Comparison of ENCODE assay signal across 8 mouse cellular contexts in the genomic region with DNA sequence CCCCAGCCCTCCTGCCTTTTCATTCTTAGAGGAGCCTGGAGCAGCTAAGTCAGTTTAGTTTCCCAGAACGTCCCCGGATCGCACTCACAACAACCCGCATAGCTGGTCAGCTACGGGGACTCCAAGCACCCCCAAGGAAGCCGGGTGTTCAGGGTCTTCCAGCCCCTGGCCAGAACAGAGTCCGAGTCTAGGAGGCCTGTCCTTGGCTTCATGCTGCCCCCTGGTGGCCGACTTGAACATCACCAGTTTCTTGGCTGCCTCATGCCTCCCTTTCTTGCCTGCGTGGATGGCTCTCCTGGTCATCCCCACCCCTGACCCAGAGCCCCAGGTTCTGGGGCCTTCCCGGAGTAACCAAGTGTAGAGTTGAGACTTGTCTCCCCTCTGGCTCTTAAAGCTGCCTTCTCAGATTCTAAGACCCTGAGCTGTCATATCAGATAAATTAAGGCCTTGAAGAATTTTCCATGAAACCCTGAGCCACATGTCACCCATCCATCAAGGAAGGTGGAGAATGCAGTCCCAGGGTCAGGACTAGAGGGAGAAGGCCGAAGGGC. TPM values are rescaled to one million over a fixed set of nuclear protein-coding genes. Genes with fewer than 3 reads are reported as not detected.
A peak's percentile ranks its signal among the peaks of the same experiment; 100 is the strongest.
DNase-seq lines count a peak whose midpoint lies in the region; ATAC-seq and TF ChIP-seq lines count a peak whose summit lies in the region.

No protein-coding gene starts in this region.

- no peak for ATAC-seq in heart, embryonic 15.5 days (replicated peaks; ENCODE audit: insufficient number of reproducible peaks, insufficient read depth, low FRiP score, low read depth)
- ATAC-seq in lung, postnatal 0 days = no peak

- H3K9ac ChIP-seq in ES-Bruce4 (ENCODE audit: low read depth, poor library complexity, severe bottlenecking) = 0 out of 2 replicates have a peak overlapping the region, but pooled peaks have one; percentile 69
- no peak overlapping the region for H3K9ac ChIP-seq in heart, embryonic 15.5 days
- H3K9ac ChIP-seq in lung, postnatal 0 days (replicated peaks; ENCODE audit: low read depth) = no peak overlapping the region

- peak overlapping the region; percentile 41 for H3K4me2 ChIP-seq in heart, embryonic 15.5 days
- 0 out of 2 replicates have a peak overlapping the region, but pooled peaks have one; percentile 14 for H3K4me2 ChIP-seq in lung, postnatal 0 days (replicated peaks; ENCODE audit: low read depth, low read length)

- no peak for TF ChIP-seq EP300 in ES-Bruce4 (IDR thresholded peaks at IDR 0.05; ENCODE audit: insufficient read depth, low read depth, low read length)
- no peak for TF ChIP-seq EP300 in lung, postnatal 0 days (IDR thresholded peaks at IDR 0.05)

- H3K36me3 ChIP-seq in ES-Bruce4 (ENCODE audit: control insufficient read depth, insufficient read depth, low read length, poor library complexity, severe bottlenecking) = no peaks in the 10 kb centered on the region
- 0 out of 2 replicates have a peak, but pooled peaks cover 5% of the 10 kb centered on the region for H3K36me3 ChIP-seq in embryonic facial prominence, embryonic 10.5 days (replicated peaks)
- no peaks in the 10 kb centered on the region for H3K36me3 ChIP-seq in heart, embryonic 15.5 days
- no peaks in the 10 kb centered on the region for H3K36me3 ChIP-seq in lung, postnatal 0 days (ENCODE audit: insufficient read depth, low read length)

- TF ChIP-seq POLR2A in ES-Bruce4 (IDR thresholded peaks at IDR 0.05; ENCODE audit: insufficient read depth, low read length) = no peak

- H3K4me3 ChIP-seq in ES-Bruce4 (ENCODE audit: low read depth, low read length) = no peak overlapping the region
- H3K4me3 ChIP-seq in embryonic facial prominence, embryonic 10.5 days = peak overlapping the region; percentile 30; the same call in 1 of the 2 replicates
- no peak overlapping the region for H3K4me3 ChIP-seq in heart, embryonic 15.5 days
- no peak overlapping the region for H3K4me3 ChIP-seq in layer of hippocampus, adult 2 months
- no peak overlapping the region for H3K4me3 ChIP-seq in lung, postnatal 0 days (ENCODE audit: low read depth, low read length)

- WGBS in embryonic facial prominence, embryonic 10.5 days = 33% methylated on average over 11 of the region's 11 CpGs
- 20% methylated on average over 11 of the region's 11 CpGs for WGBS in heart, embryonic 15.5 days
- whole genome bisulfite sequencing in lung, postnatal 0 days = 33% methylated on average over 11 of the region's 11 CpGs

- H3K27me3 ChIP-seq in ES-Bruce4 (ENCODE audit: control insufficient read depth, insufficient read depth, low read length, poor library complexity, severe bottlenecking) = peaks cover 14% of the 10 kb centered on the region
- peaks cover 75% of the 10 kb centered on the region for H3K27me3 ChIP-seq in embryonic facial prominence, embryonic 10.5 days (replicated peaks; ENCODE audit: low read depth, poor library complexity, severe bottlenecking)
- peaks cover under 1% of the 10 kb centered on the region; the same call in 1 of the 2 replicates for H3K27me3 ChIP-seq in heart, embryonic 15.5 days
- no peaks in the 10 kb centered on the region for H3K27me3 ChIP-seq in lung, postnatal 0 days (replicated peaks; ENCODE audit: insufficient read depth, low read length)

- H3K27ac ChIP-seq in ES-Bruce4 (ENCODE audit: insufficient read depth, low read length) = no peak overlapping the region
- peak overlapping the region; percentile 82 for H3K27ac ChIP-seq in embryonic facial prominence, embryonic 10.5 days (replicated peaks)
- peak overlapping the region; percentile 51 for H3K27ac ChIP-seq in heart, embryonic 15.5 days
- no peak overlapping the region for H3K27ac ChIP-seq in layer of hippocampus, adult 2 months
- no peak overlapping the region for H3K27ac ChIP-seq in lung, postnatal 0 days (ENCODE audit: low read length)

- peak; percentile 73 for DNase-seq in adrenal gland, adult 8-10 months
- DNase-seq in embryonic facial prominence, embryonic 10.5 days (ENCODE audit: low spot score) = peak; percentile 88
- DNase-seq in layer of hippocampus, adult 2 months (ENCODE audit: low spot score in 2 of 2) = peak; percentile 59 to 74
- DNase-seq in lung, postnatal 0 days (ENCODE audit: low spot score) = peak; percentile 78
- DNase-seq in right cerebral cortex, postnatal 14 days = peak; percentile 77
- DNase-seq in urinary bladder, postnatal 36 days (ENCODE audit: low spot score in 2 of 2) = peak; percentile 67 to 80

- peak; percentile 92 for TF ChIP-seq CTCF in ES-Bruce4 (IDR thresholded peaks at IDR 0.05; ENCODE audit: low read depth, low read length)
- TF ChIP-seq CTCF in layer of hippocampus, adult 2 months (conservative IDR thresholded peaks at IDR 0.05) = peak; percentile 97
- TF ChIP-seq CTCF in lung, postnatal 0 days (IDR thresholded peaks at IDR 0.05) = peak; percentile 88

- H3K9me3 ChIP-seq in ES-Bruce4 (replicated peaks; ENCODE audit: control insufficient read depth, insufficient read depth, low read length, poor library complexity, severe bottlenecking) = no peaks in the 10 kb centered on the region
- H3K9me3 ChIP-seq in embryonic facial prominence, embryonic 10.5 days = peaks cover 51% of the 10 kb centered on the region
- H3K9me3 ChIP-seq in heart, embryonic 15.5 days (replicated peaks) = no peaks in the 10 kb centered on the region
- no peaks in the 10 kb centered on the region; the same call in 1 of the 2 replicates for H3K9me3 ChIP-seq in lung, postnatal 0 days (ENCODE audit: low read length)

- H3K4me1 ChIP-seq in ES-Bruce4 (ENCODE audit: control insufficient read depth, insufficient read depth, low read length) = peaks cover 5% of the 10 kb centered on the region
- H3K4me1 ChIP-seq in embryonic facial prominence, embryonic 10.5 days = peaks cover 84% of the 10 kb centered on the region
- H3K4me1 ChIP-seq in heart, embryonic 15.5 days (replicated peaks) = peaks cover 50% of the 10 kb centered on the region
- H3K4me1 ChIP-seq in lung, postnatal 0 days (ENCODE audit: insufficient read depth, low read depth, low read length) = peaks cover 3% of the 10 kb centered on the region; the same call in 1 of the 2 replicates

RNA-seq across cellular contexts. Expression of a gene that starts 3.1 kb away (rescaled TPM):
- 23.4 and 24.2 TPM in 2 replicates for polyA plus RNA-seq in ES-Bruce4 (2011; ENCODE audit: insufficient read depth, insufficient read length, low read depth, missing spikeins)
- total RNA-seq in adrenal gland, adult 8-10 months (2022) = 1,000 to 10,000 TPM in 1 of 4 experiments, 100 to 1,000 TPM in 3; 211 to 1,262 (median 590) TPM
- polyA plus RNA-seq in embryonic facial prominence, embryonic 10.5 days (2016; fragmentation: Nextera tagmentation; extraction: Ambion mirVana) = 355 and 407 TPM in 2 replicates
- polyA plus RNA-seq in heart, embryonic 15.5 days (2015; fragmentation: Nextera tagmentation; extraction: Ambion mirVana) = 369 and 534 TPM in 2 replicates
- 1 to 10 TPM; 2.5 to 6.7 TPM for total RNA-seq in layer of hippocampus, adult 2 months (2021)
- 207 and 220 TPM in 2 replicates for polyA plus RNA-seq in lung, postnatal 0 days (2015; fragmentation: Nextera tagmentation; extraction: Ambion mirVana)

RNA-seq across cellular contexts. Expression of a gene that starts 9.6 kb away (rescaled TPM):
- polyA plus RNA-seq in ES-Bruce4 (2011; ENCODE audit: insufficient read depth, insufficient read length, low read depth, missing spikeins) = 4.5 and 5.0 TPM in 2 replicates
- 1 to 10 TPM; 2.7 to 5.5 (median 3.6) TPM for total RNA-seq in adrenal gland, adult 8-10 months (2022)
- polyA plus RNA-seq in embryonic facial prominence, embryonic 10.5 days (2016; fragmentation: Nextera tagmentation; extraction: Ambion mirVana) = 0.26 and 0.96 TPM in 2 replicates
- 0.82 and 1.7 TPM in 2 replicates for polyA plus RNA-seq in heart, embryonic 15.5 days (2015; fragmentation: Nextera tagmentation; extraction: Ambion mirVana)
- total RNA-seq in layer of hippocampus, adult 2 months (2021) = under 1 TPM; 0.29 to 0.54 TPM
- 4.4 and 5.2 TPM in 2 replicates for polyA plus RNA-seq in lung, postnatal 0 days (2015; fragmentation: Nextera tagmentation; extraction: Ambion mirVana)

RNA-seq across cellular contexts. Expression of a gene that starts 39.0 kb away (rescaled TPM):
- polyA plus RNA-seq in ES-Bruce4 (2011; ENCODE audit: insufficient read depth, insufficient read length, low read depth, missing spikeins) = 43.1 and 44.9 TPM in 2 replicates
- 1 to 10 TPM in 2 of 4 experiments, under 1 TPM in 2; 0.49 to 5.2 (median 2.2) TPM for total RNA-seq in adrenal gland, adult 8-10 months (2022)
- polyA plus RNA-seq in embryonic facial prominence, embryonic 10.5 days (2016; fragmentation: Nextera tagmentation; extraction: Ambion mirVana) = 2.7 and 2.9 TPM in 2 replicates
- 0.45 and 0.82 TPM in 2 replicates for polyA plus RNA-seq in heart, embryonic 15.5 days (2015; fragmentation: Nextera tagmentation; extraction: Ambion mirVana)
- total RNA-seq in layer of hippocampus, adult 2 months (2021) = not detected
- polyA plus RNA-seq in lung, postnatal 0 days (2015; fragmentation: Nextera tagmentation; extraction: Ambion mirVana) = 3.2 and 5.4 TPM in 2 replicates

Comparison
In these comparisons a context has a peak if more than half of its experiments do, and no peak if none do; other contexts are left out.
1. H3K27ac ChIP-seq: peak in embryonic facial prominence, embryonic 10.5 days (single experiment) and heart, embryonic 15.5 days (single experiment); none in ES-Bruce4 (single experiment), layer of hippocampus, adult 2 months (single experiment) and lung, postnatal 0 days (single experiment).
2. Peak in every context shown above with its lines, with median percentiles within 50 percentile points of each other: CTCF ChIP-seq and DNase-seq.